In genomic region chr4:41304302-41304701, GRCm38 (mm10) we compare ENCODE assay signal across 11 mouse cellular contexts. TPM values are rescaled to one million over a fixed set of nuclear protein-coding genes. Genes with fewer than 3 reads are reported as not detected.
DNase-seq lines count a peak whose midpoint lies in the region; ATAC-seq and TF ChIP-seq lines count a peak whose summit lies in the region.
"Had no signal": no experiment of that assay in that cellular context is flagged by ENCODE, and none has a peak within 500 bp of the region (broad histone marks: within the 10 kb centered on the region; RNA-seq: fewer than 3 reads in every experiment).

No protein-coding gene starts in this region.

- H3K4me2 ChIP-seq in forebrain, embryonic 14.5 days (ENCODE audit: low read length) = no peak overlapping the region
- H3K4me2 ChIP-seq in forebrain, embryonic 12.5 days = no peak overlapping the region
- H3K4me2 ChIP-seq in lung, embryonic 14.5 days = no peak overlapping the region

- 81% methylated on average over 3 of the region's 3 CpGs for WGBS in forebrain, embryonic 14.5 days
- 77% methylated on average over 3 of the region's 3 CpGs for WGBS in forebrain, embryonic 12.5 days
- 67% methylated on average over 3 of the region's 3 CpGs for WGBS in lung, embryonic 14.5 days

- peak; percentile 37 for DNase-seq in forebrain, embryonic 14.5 days (ENCODE audit: low spot score)
- peak; percentile 12 for DNase-seq in lung, embryonic 14.5 days
- no peak for DNase-seq in lung, postnatal 14 days
- peak; percentile 10 for DNase-seq in brain, embryonic 18.5 days (ENCODE audit: low read depth, low spot score)
- DNase-seq in kidney, adult 18-20 months = no peak
- DNase-seq in left cerebral cortex, adult 2 months (ENCODE audit: extremely low spot score in 1 of 2, low spot score in 2 of 2) = no peak
- DNase-seq: adrenal gland, postnatal 10 days; kidney, postnatal 25 days; lung, postnatal 4 days had no signal

- H3K9me3 ChIP-seq in forebrain, embryonic 14.5 days (replicated peaks; ENCODE audit: control insufficient read depth, low read length) = no peaks in the 10 kb centered on the region
- H3K9me3 ChIP-seq in forebrain, embryonic 12.5 days = no peaks in the 10 kb centered on the region
- no peaks in the 10 kb centered on the region for H3K9me3 ChIP-seq in lung, embryonic 14.5 days (ENCODE audit: low read depth, low read length)

- no peaks in the 10 kb centered on the region for H3K27me3 ChIP-seq in forebrain, embryonic 14.5 days (replicated peaks; ENCODE audit: control insufficient read depth, insufficient read depth, low read length)
- H3K27me3 ChIP-seq in forebrain, embryonic 12.5 days = no peaks in the 10 kb centered on the region
- no peaks in the 10 kb centered on the region for H3K27me3 ChIP-seq in lung, embryonic 14.5 days (ENCODE audit: insufficient read depth, low read length)

- H3K4me3 ChIP-seq in forebrain, embryonic 14.5 days (ENCODE audit: low read depth, low read length) = no peak overlapping the region
- H3K4me3 ChIP-seq in forebrain, embryonic 12.5 days (replicated peaks) = no peak overlapping the region
- no peak overlapping the region for H3K4me3 ChIP-seq in lung, embryonic 14.5 days (ENCODE audit: low read depth, low read length)
- H3K4me3 ChIP-seq in left cerebral cortex, adult 2 months = no peak overlapping the region

- TF ChIP-seq CTCF in lung, embryonic 14.5 days (IDR thresholded peaks at IDR 0.05; ENCODE audit: low read depth) = no peak
- TF ChIP-seq CTCF in left cerebral cortex, adult 2 months (IDR thresholded peaks at IDR 0.05) = no peak

- no peak overlapping the region for H3K27ac ChIP-seq in forebrain, embryonic 14.5 days (ENCODE audit: low read depth, low read length)
- H3K27ac ChIP-seq in forebrain, embryonic 12.5 days = no peak overlapping the region
- no peak overlapping the region for H3K27ac ChIP-seq in lung, embryonic 14.5 days (ENCODE audit: low read depth)
- no peak overlapping the region; the same call in 1 of the 2 replicates for H3K27ac ChIP-seq in left cerebral cortex, adult 2 months

- ATAC-seq in forebrain, embryonic 14.5 days = no peak
- ATAC-seq in forebrain, embryonic 12.5 days (ENCODE audit: low FRiP score) = no peak
- ATAC-seq in lung, embryonic 14.5 days (ENCODE audit: insufficient read depth) = no peak
- 0 out of 2 replicates have a peak, but pooled peaks have one; percentile 10 for ATAC-seq in neutrophil, adult 5-6 weeks (ENCODE audit: extremely low read depth, insufficient number of reproducible peaks, low FRiP score, poor library complexity, severe bottlenecking)

- intact Hi-C loops in left cerebral cortex, adult 2 months (cut with DNase I) = no loop called here

- H3K36me3 ChIP-seq in forebrain, embryonic 14.5 days (ENCODE audit: control insufficient read depth, insufficient read depth, low read length) = peaks cover 57% of the 10 kb centered on the region
- H3K36me3 ChIP-seq in forebrain, embryonic 12.5 days (replicated peaks) = peaks cover 61% of the 10 kb centered on the region
- peaks cover 85% of the 10 kb centered on the region for H3K36me3 ChIP-seq in lung, embryonic 14.5 days (ENCODE audit: insufficient read depth)

- no peak overlapping the region for H3K9ac ChIP-seq in forebrain, embryonic 14.5 days (ENCODE audit: low read length)
- H3K9ac ChIP-seq in forebrain, embryonic 12.5 days = no peak overlapping the region
- H3K9ac ChIP-seq in lung, embryonic 14.5 days = no peak overlapping the region

- H3K4me1 ChIP-seq in forebrain, embryonic 14.5 days (ENCODE audit: control insufficient read depth, insufficient read depth, low read length) = no peaks in the 10 kb centered on the region
- no peaks in the 10 kb centered on the region for H3K4me1 ChIP-seq in forebrain, embryonic 12.5 days
- H3K4me1 ChIP-seq in lung, embryonic 14.5 days (ENCODE audit: insufficient read depth) = no peaks in the 10 kb centered on the region

RNA-seq across cellular contexts. Expression of gene Dcaf12, which starts 10.4 kb away (rescaled TPM):
- 53.4 and 64.7 TPM in 2 replicates for polyA plus RNA-seq in forebrain, embryonic 14.5 days (2014; fragmentation: Nextera tagmentation; extraction: Ambion mirVana)
- polyA plus RNA-seq in forebrain, embryonic 12.5 days (2016; fragmentation: Nextera tagmentation; extraction: Ambion mirVana) = 70.9 and 78.6 TPM in 2 replicates
- 47.1 and 53.5 TPM in 2 replicates for polyA plus RNA-seq in lung, embryonic 14.5 days (2014; fragmentation: Nextera tagmentation; extraction: Ambion mirVana)
- total RNA-seq in neutrophil, adult 5-6 weeks (2017) = 83.2 and 88.3 TPM in 2 replicates
- total RNA-seq in left cerebral cortex, adult 2 months (2021) = 10 to 100 TPM; 39.9 to 42.4 TPM

RNA-seq across cellular contexts. Expression of gene Ubap2, which starts 29.4 kb away (rescaled TPM):
- 41.7 and 51.2 TPM in 2 replicates for polyA plus RNA-seq in forebrain, embryonic 14.5 days (2014; fragmentation: Nextera tagmentation; extraction: Ambion mirVana)
- 82.6 and 97.6 TPM in 2 replicates for polyA plus RNA-seq in forebrain, embryonic 12.5 days (2016; fragmentation: Nextera tagmentation; extraction: Ambion mirVana)
- polyA plus RNA-seq in lung, embryonic 14.5 days (2014; fragmentation: Nextera tagmentation; extraction: Ambion mirVana) = 60.8 and 72.0 TPM in 2 replicates
- 23.9 and 25.0 TPM in 2 replicates for total RNA-seq in neutrophil, adult 5-6 weeks (2017)
- total RNA-seq in left cerebral cortex, adult 2 months (2021) = 10 to 100 TPM; 39.4 to 42.2 TPM

RNA-seq across cellular contexts. Expression of gene Ubap1, which starts 44.5 kb away (rescaled TPM):
- polyA plus RNA-seq in forebrain, embryonic 14.5 days (2014; fragmentation: Nextera tagmentation; extraction: Ambion mirVana) = 59.6 and 74.9 TPM in 2 replicates
- polyA plus RNA-seq in forebrain, embryonic 12.5 days (2016; fragmentation: Nextera tagmentation; extraction: Ambion mirVana) = 79.7 and 80.4 TPM in 2 replicates
- 47.7 and 53.8 TPM in 2 replicates for polyA plus RNA-seq in lung, embryonic 14.5 days (2014; fragmentation: Nextera tagmentation; extraction: Ambion mirVana)
- 75.4 and 94.9 TPM in 2 replicates for total RNA-seq in neutrophil, adult 5-6 weeks (2017)
- total RNA-seq in left cerebral cortex, adult 2 months (2021) = 10 to 100 TPM; 47.7 to 49.0 TPM

Comparison
In these comparisons a context has a peak if more than half of its experiments do, and no peak if none do; other contexts are left out.
1. DNase-seq: peak in forebrain, embryonic 14.5 days (single experiment), lung, embryonic 14.5 days (single experiment) and brain, embryonic 18.5 days (single experiment); none in lung, postnatal 14 days (single experiment), kidney, adult 18-20 months (single experiment) and left cerebral cortex, adult 2 months (0 of 2).